Mouse (Mus musculus) cerebellum, postnatal 4 days (tissue): ENCODE measurements around the gene Sult2a5.

Experiments used
- DNase-seq, 2 experiments: peaks; one replicate each; pipeline ENCODE4 v3.0.0; 2022; ENCODE audit warnings: low spot score in 2 of 2, mixed read lengths in 1 of 2

The Sult2a5 gene

DNA sequence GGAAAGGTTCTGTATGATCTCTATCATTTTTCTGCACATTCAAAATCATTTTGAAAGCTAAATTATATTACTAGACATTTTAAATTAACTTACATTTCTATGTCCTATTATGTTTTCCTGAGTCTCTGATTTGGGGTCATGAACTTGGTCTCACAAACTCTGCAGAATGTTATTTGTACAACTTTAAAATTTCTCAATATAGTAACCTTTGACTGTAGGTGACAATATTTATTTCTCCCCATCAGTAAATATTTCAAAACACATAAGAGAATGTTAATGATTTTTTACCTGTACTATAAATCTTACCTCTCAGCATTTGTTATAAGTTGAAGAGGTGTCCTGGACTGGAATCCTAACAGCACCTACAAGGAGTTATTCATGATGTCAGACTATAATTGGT is at the start of gene Sult2a5:
Gene Sult2a5, plus strand, starts transcription at position 301 of the 400 bp plus-strand sequence.
- DNase-seq, result no peak
